Mouse (Mus musculus) kidney, embryonic 14.5 days (tissue): ENCODE results near the gene Hsd17b7. TPM values are rescaled to one million over a fixed set of nuclear protein-coding genes. Genes with fewer than 3 reads are reported as not detected.

Source experiments
- ATAC-seq: fragments of 200-750 bp; cut with Nextera tagmentation; 2 replicates; pipeline ENCODE4 v1.8.0; 2017; ENCODE audit warnings: moderate number of reproducible peaks, mild to moderate bottlenecking, moderate TSS enrichment, moderate library complexity; ENCODE audit not compliant: low FRiP score, low TSS enrichment
- H3K27ac ChIP-seq: fragments of 300-500 bp; sonication (generic); 2 replicates; pipeline ENCODE4 v1.5.1; 2014; ENCODE audit warnings: low read depth, mild to moderate bottlenecking, low read length, moderate library complexity, mixed read lengths
- H3K27me3 ChIP-seq: fragments of 300-500 bp; sonication (generic); 2 replicates; pipeline ENCODE4 v1.6.1; 2014; ENCODE audit warnings: mild to moderate bottlenecking, low read length; ENCODE audit not compliant: control insufficient read depth, insufficient read depth
- H3K36me3 ChIP-seq: fragments of 300-500 bp; sonication (generic); 2 replicates; pipeline ENCODE4 v1.6.1; 2014; ENCODE audit warnings: low read length, mixed read lengths; ENCODE audit not compliant: control insufficient read depth, insufficient read depth
- H3K4me1 ChIP-seq: fragments of 300-500 bp; sonication (generic); 2 replicates; pipeline ENCODE4 v1.6.1; 2014; ENCODE audit warnings: low read length, mixed read lengths; ENCODE audit not compliant: control insufficient read depth, insufficient read depth
- H3K4me2 ChIP-seq: fragments of 300-500 bp; sonication (generic); replicated peaks from 2 replicates; pipeline ENCODE4 v1.6.1; 2014; ENCODE audit warnings: low read depth, mild to moderate bottlenecking, low read length
- H3K4me3 ChIP-seq: fragments of 300-500 bp; sonication (generic); 2 replicates; pipeline ENCODE4 v1.5.1; 2014; ENCODE audit warnings: mild to moderate bottlenecking, low read length
- H3K9ac ChIP-seq: fragments of 300-500 bp; sonication (generic); 2 replicates; pipeline ENCODE4 v1.6.1; 2014; ENCODE audit warnings: low read depth, mild to moderate bottlenecking, low read length, moderate library complexity
- H3K9me3 ChIP-seq: fragments of 300-500 bp; sonication (generic); 2 replicates; pipeline ENCODE4 v1.6.1; 2016; ENCODE audit warnings: low read length; ENCODE audit not compliant: control insufficient read depth
- WGBS: fragments of 180-500 bp; shearing (Covaris S2); extraction: QIAGEN DNeasy Blood & Tissue Kit; methylation state at CpG from one replicate; pipeline ENCODE4 v1.1.7; 2014; 5-methylcytosine and 5-hydroxymethylcytosine counted together
- polyA plus RNA-seq: library from polyadenylated mRNA; unstranded; fragments of >200 nt; fragmentation: Nextera tagmentation; extraction: Ambion mirVana; gene quantifications from 2 replicates; pipeline ENCODE4 v1.2.1, GENCODE M21; 2014

Hsd17b7 gene
- polyA plus RNA-seq, 1 experiment from 2014 or later, result 16.3 TPM

DNA sequence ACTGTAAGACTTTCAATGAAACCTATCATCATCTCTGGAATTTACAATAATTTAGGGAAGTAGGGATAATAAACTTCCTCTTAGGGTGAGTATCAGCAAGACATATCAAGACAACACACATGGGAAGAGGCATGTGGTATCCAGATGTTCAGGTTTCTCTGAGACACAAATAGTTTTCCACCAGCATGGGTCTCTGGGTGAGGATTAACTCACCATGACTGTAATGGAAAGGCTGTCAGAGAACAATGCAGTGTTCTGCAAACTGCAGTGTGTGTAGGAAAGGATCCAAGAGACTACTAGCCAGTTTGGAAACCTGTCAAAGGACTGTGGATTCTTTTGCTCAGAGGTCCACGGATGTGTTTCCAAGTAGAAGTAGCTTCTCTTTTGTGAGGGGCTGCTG, 17.1 kb upstream of the Hsd17b7 start:
- 0 out of 2 replicates have a peak, but pooled peaks cover 4% of the 10 kb centered on the region for H3K36me3 ChIP-seq
- no peaks in the 10 kb centered on the region for H3K27me3 ChIP-seq
- no peak overlapping the region for H3K4me3 ChIP-seq
- H3K27ac ChIP-seq, result no peak overlapping the region
- no peak overlapping the region for H3K4me2 ChIP-seq
- no peak overlapping the region for H3K9ac ChIP-seq
- 74% methylated on average over 1 of the region's 1 CpGs for WGBS
- H3K9me3 ChIP-seq, result no peaks in the 10 kb centered on the region
- H3K4me1 ChIP-seq, result no peaks in the 10 kb centered on the region
- no peak for ATAC-seq

DNA sequence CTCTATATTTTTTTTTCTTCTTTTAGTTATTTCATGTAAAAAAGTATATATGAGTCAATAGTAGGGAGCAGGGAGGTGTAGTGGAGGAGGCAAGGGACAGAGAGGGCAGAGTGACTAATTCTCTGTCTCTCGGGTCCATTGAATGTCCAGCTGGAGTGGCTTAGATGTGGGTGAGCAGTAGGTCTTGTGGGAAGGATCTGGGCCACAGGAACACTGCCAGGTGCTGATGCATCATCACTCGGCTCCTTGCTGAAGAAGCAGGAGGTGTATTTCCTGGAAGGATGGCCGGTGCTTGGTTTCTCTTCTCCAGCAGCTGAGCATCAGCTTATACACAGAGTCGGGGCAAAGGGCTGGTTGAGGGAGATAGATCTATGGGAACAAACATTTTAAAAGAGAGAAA, 8.6 kb upstream of the Hsd17b7 start:
- Histone ChIP-seq H3K4me2 (no peak overlapping the region), H3K4me3 (no peak overlapping the region), H3K27me3 (no peaks in the 10 kb centered on the region), H3K36me3 (no peaks in the 10 kb centered on the region), H3K9me3 (no peaks in the 10 kb centered on the region), H3K4me1 (no peaks in the 10 kb centered on the region), H3K27ac (no peak overlapping the region), H3K9ac (no peak overlapping the region)
- ATAC-seq, result no peak
- 87% methylated on average over 4 of the region's 4 CpGs for WGBS

DNA sequence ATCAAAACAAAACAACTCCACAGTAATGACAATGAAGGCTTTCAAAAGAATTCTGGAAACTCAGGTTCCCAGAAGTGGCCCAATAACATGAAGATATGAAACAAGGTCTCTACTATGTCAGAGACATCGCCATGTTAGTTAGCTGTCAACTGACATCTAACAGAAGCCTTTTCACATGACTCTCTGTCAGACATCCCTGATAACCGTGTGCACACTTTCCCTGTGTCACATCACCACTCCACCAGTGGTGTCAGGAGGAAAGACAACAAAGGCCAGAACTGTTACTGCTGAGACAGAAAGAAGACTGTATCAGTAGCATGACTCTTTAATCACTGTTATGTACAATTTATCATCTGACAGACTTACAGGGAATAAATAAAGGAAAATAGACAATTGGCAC, 3.0 kb upstream of the Hsd17b7 start:
- H3K9ac ChIP-seq, result no peak overlapping the region
- no peak overlapping the region for H3K4me2 ChIP-seq
- no peak for ATAC-seq
- WGBS, result 90% methylated on average over 2 of the region's 2 CpGs
- no peak overlapping the region for H3K4me3 ChIP-seq
- H3K4me1 ChIP-seq, result 0 out of 2 replicates have a peak, but pooled peaks cover 4% of the 10 kb centered on the region
- no peaks in the 10 kb centered on the region for H3K9me3 ChIP-seq
- no peaks in the 10 kb centered on the region for H3K27me3 ChIP-seq
- no peak overlapping the region for H3K27ac ChIP-seq
- peaks cover 1% of the 10 kb centered on the region; the same call in 1 of the 2 replicates for H3K36me3 ChIP-seq

DNA sequence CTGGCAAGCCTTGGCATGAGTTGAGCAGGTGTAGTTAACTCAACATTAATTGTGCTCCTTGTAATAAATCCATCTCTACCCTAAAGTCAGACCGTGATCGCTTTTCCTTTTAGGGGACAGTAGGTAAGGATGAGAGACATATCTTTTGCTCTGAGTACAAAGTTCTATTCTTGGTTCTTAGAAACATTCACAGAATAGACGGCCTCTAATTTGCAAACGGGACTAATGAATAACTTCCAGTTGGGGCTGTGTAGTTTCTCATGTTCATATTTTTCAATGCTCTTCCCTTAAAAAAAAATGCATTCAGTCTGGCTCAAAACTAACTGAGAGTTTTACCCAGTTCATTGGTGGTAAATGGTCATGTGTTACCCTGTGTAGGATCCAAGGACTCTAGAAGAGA, 1.9 kb upstream of the Hsd17b7 start:
- no peaks in the 10 kb centered on the region for H3K27me3 ChIP-seq
- H3K4me2 ChIP-seq, result no peak overlapping the region
- H3K4me1 ChIP-seq, result 0 out of 2 replicates have a peak, but pooled peaks cover 4% of the 10 kb centered on the region
- H3K9ac ChIP-seq, result no peak overlapping the region
- no peak overlapping the region for H3K27ac ChIP-seq
- ATAC-seq, result no peak
- peaks cover 8% of the 10 kb centered on the region; the same call in 1 of the 2 replicates for H3K36me3 ChIP-seq
- no peaks in the 10 kb centered on the region for H3K9me3 ChIP-seq
- WGBS, result 94% methylated on average over 4 of the region's 4 CpGs
- H3K4me3 ChIP-seq, result no peak overlapping the region

DNA sequence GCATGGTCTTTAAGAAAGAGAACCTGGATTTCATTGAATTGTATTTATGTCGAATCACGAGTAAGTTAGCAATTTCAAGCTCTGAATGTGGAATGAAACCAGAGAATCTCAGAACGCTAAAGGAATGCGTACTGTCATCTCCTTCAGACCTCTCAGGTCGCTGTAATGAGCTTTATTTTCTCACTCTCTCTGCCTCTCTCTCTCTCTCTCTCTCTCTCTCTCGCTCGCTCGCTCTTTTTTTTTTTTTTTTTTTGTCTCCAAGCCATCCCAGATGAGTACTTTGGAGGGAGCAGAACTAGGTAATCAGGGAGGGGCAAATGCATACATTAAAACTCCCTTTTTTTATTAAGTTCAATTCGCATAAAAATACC, 460 bp upstream of the Hsd17b7 start:
- peak; percentile 50 for ATAC-seq
- Histone ChIP-seq H3K27ac (peak overlapping the region; percentile 39; the same call in 1 of the 2 replicates), H3K4me3 (peak overlapping the region; percentile 66), H3K36me3 (peaks cover 17% of the 10 kb centered on the region; the same call in 1 of the 2 replicates), H3K9ac (peak overlapping the region; percentile 52; the same call in 1 of the 2 replicates), H3K4me1 (0 out of 2 replicates have a peak, but pooled peaks cover 4% of the 10 kb centered on the region), H3K27me3 (no peaks in the 10 kb centered on the region), H3K4me2 (peak overlapping the region; percentile 53), H3K9me3 (no peaks in the 10 kb centered on the region)
- WGBS, result 1% methylated on average over 8 of the region's 9 CpGs

DNA sequence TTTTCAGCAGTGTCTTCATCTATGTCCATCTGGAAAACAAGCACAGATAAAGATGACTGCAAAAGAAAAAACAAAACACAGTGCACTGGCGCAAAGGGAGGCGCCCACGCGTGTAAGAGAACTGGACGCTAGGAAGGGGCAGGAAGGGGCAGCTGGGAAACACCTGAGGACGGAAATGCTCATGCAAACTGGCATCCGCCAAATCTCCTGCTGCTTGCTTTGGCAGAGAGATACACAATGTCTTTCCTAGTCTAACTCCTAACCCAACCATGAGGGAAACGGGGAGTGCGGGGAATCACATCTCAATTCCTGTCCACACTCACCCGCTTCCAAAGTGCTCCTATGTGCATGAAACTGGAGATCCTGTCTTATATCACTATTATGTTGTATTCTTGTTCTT, 15.9 kb downstream of the Hsd17b7 start:
- H3K4me3 ChIP-seq, result no peak overlapping the region
- no peaks in the 10 kb centered on the region for H3K4me1 ChIP-seq
- no peak for ATAC-seq
- peaks cover 37% of the 10 kb centered on the region for H3K36me3 ChIP-seq
- H3K27ac ChIP-seq, result no peak overlapping the region
- H3K9me3 ChIP-seq, result no peaks in the 10 kb centered on the region
- WGBS, result 91% methylated on average over 10 of the region's 10 CpGs
- H3K9ac ChIP-seq, result no peak overlapping the region
- no peak overlapping the region for H3K4me2 ChIP-seq
- H3K27me3 ChIP-seq, result no peaks in the 10 kb centered on the region

DNA sequence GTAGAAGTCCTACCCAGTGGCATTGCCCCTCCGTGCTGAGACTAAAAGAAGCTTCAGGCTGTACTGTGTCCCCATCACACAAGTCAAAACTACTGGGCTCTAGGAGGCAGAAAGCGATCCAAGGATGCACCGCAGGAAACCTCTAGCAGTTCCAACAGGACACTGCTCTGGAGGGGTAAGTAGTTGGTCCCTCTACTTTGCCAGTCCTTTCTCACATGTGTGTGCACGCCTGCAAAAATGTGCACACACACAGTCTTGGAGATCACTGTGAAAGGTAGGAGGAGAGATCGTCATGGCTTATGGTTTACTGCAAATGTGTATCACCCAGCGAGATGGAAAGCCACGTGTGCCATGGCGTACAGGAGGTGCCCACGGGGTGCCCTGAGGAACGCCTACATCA, 16.4 kb downstream of the Hsd17b7 start:
- peaks cover 35% of the 10 kb centered on the region for H3K36me3 ChIP-seq
- WGBS, result 94% methylated on average over 10 of the region's 10 CpGs
- no peak overlapping the region for H3K27ac ChIP-seq
- no peak overlapping the region for H3K4me3 ChIP-seq
- no peak overlapping the region for H3K9ac ChIP-seq
- H3K9me3 ChIP-seq, result no peaks in the 10 kb centered on the region
- H3K4me2 ChIP-seq, result no peak overlapping the region
- H3K27me3 ChIP-seq, result no peaks in the 10 kb centered on the region
- ATAC-seq, result no peak
- no peaks in the 10 kb centered on the region for H3K4me1 ChIP-seq

DNA sequence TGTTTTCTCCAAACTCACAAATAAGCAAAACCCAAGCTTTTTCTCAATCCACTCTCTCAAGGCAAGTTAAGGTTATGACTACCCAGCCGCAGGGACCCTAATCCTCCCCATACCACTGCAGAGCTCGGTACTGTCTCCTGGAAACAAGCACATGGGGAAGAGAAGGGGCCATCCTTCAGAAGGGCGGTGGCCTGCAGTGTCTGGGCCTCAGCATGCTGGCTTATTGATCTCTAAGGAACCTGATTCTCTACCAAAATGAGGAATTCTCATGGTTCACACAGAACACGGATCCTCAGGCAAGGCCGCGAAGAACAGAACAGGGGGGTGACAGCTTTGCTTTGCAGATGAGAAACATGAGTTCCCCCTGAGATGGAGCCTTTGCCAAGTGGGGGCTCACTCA, 17.5 kb downstream of the Hsd17b7 start:
- WGBS, result 91% methylated on average over 6 of the region's 6 CpGs
- ATAC-seq, result no peak
- Histone ChIP-seq H3K4me2 (no peak overlapping the region), H3K27me3 (no peaks in the 10 kb centered on the region), H3K27ac (no peak overlapping the region), H3K9ac (no peak overlapping the region), H3K4me3 (no peak overlapping the region), H3K36me3 (peaks cover 31% of the 10 kb centered on the region), H3K9me3 (no peaks in the 10 kb centered on the region), H3K4me1 (no peaks in the 10 kb centered on the region)

DNA sequence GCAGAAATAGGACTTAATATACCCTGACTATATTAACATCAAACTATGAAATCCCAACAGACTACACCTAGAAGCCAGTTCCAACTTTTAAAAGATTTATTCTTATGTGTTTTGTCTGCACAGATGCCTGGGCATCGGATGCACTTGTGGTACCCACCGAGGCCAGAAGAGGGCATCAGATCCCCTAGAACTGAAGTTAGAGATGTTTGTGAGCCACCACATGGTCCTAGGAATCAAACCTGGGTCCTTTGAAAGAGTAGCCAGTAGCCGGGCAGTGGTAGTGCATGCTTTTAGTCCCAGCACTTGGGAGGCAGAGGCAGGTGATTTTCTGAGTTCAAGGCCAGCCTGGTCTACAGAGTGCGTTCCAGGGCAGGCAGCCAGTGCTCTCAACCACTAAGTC, 18.4 kb downstream of the Hsd17b7 start:
- ATAC-seq, result no peak
- Histone ChIP-seq H3K4me2 (no peak overlapping the region), H3K4me3 (no peak overlapping the region), H3K27me3 (no peaks in the 10 kb centered on the region), H3K36me3 (peaks cover 23% of the 10 kb centered on the region), H3K27ac (no peak overlapping the region), H3K9me3 (no peaks in the 10 kb centered on the region), H3K9ac (no peak overlapping the region), H3K4me1 (no peaks in the 10 kb centered on the region)
- 91% methylated on average over 4 of the region's 4 CpGs for WGBS
